Mouse (Mus musculus) embryo, embryonic 10.5 days (tissue): ENCODE measurements around the gene Vamp8.

Experiments
- DNase-seq: peaks from one replicate; pipeline ENCODE4 v3.0.0-alpha.2; 2015; ENCODE audit warnings: low spot score

Gene Vamp8

DNA sequence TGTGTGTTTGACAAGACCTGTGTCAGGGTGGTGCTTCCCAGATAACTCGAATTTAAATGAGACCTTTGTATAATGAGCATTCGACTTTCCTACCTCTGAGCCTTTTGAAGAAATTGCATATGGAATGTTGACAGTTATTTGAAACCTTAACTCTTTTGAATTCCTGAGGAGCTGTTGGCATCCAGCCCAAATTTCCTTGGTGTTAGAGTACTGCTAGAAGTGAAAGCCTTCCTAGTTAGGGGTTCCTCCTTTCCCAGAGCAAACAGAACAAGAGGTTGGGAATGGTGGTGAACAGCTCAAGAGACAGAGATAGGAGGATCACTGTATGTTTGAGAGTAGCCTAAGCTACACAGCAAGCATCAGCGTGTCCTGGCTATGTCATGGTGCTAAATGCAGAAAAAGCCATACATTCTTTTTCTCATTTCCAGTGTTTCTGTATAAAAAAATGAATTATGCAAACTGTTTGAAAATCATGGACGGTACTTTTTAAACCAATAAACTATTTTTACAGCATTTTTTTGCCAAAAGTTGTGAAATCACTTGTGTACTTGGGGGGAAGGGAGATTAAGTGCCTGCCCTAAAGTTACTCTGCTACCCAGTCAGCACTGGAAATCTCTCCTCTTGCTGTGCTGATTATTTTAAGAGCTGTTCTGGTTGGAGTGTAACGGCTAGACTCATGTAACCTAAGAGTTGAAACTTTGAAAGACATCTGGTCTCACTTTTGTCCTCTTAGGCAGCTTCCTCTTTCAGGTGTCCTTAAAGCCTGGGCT is 37.7 kb downstream of the Vamp8 start:
- no peak for DNase-seq

- no peak for DNase-seq
Measured at GRCm38 (mm10) chr6:72350214-72350613, 40.3 kb downstream of the Vamp8 start.

DNA sequence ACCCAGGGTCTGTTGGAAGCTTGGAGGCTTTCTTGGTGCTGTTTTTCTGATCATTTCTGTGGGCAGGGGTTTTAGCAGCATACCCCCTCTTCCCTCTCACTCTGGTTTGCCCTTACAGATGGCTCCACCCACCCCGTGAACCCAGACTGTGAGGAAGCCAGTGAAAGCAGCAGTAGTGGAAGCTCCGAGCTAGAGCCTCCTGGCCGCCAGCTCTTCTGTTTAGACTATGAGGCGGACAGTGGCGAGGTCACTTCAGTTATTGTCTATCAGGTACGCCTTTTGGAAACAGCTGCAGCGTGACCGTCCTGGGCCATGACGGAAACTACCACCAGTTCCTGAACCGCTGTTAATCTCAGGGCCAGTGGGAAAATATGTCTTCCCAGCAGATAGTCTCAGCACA is 42.1 kb downstream of the Vamp8 start:
- no peak for DNase-seq

- peak; percentile 86 for DNase-seq
Measured at GRCm38 (mm10) chr6:72347166-72347941, 43.1 kb downstream of the Vamp8 start, which contains the start of gene 0610030E20Rik. Gene 0610030E20Rik, plus strand, starts transcription at chr6:72347317.

DNA sequence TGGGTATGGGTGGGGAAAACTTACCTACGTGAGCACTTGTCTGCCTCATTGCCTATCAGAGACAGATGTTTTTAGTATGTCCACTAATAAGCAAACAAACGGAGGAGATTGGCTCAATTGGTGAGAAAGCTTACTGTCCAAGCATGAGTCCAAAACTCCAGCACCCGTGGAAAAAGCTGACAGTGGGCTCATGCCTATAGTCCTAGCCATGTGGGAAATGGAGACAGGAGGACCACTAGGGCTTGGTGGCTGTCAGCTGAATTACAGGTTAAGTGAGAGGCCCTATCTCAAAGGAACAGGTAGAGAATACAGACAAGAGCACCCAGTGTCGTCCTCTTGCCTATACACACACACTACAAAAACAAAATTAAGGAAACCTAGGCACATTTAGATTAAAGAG is 44.2 kb downstream of the Vamp8 start:
- no peak for DNase-seq

DNA sequence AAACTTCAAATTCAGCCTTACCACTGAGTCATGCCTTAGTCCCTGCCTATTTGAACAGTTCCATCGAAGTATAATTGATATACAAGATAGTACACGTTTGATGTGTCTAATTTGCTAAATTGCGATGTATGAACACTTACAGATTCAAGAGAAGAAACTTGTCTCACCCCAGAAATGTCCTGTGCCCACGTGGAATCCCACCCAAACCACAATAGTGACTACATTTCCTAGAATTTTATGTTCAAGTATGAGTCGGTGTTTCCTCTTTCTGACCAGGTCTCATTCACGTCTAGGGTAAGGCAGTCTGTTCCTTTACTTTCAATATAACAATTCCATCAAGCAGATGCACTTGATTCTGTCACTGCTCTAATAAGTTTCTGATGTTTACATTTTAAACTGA is 44.9 kb downstream of the Vamp8 start:
- DNase-seq: no peak

DNA sequence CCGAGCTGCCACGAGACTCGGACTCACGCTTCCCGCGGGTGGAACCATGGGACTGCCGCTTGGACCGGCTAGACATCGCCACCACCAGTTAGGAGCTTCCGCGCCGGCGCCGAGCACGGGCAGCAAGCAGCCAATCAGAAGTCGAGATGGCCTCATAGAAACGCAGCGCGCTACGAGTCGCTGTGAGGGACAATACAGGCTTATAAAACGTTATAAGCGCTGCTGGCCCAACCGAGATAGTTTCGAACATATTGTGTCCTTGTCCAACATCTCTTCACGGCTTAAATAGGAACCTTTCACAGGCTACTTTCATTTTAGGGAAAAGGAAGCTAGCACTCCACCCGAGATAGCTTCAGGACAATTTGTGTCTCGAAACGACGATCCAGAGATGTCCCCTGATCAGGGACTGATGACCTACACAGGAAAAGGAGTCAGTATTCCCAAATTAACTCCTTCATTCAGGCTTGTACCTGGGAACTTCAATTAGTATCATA is 45.4 kb downstream of the Vamp8 start, which contains the start of gene Usp39:
Gene Usp39, minus strand, starts transcription at position 111 of the 494 bp plus-strand sequence.
- peak; percentile 97 for DNase-seq

GRCm38 (mm10) chr6:72344396-72345073 is 46.0 kb downstream of the Vamp8 start:
- no peak for DNase-seq

DNA sequence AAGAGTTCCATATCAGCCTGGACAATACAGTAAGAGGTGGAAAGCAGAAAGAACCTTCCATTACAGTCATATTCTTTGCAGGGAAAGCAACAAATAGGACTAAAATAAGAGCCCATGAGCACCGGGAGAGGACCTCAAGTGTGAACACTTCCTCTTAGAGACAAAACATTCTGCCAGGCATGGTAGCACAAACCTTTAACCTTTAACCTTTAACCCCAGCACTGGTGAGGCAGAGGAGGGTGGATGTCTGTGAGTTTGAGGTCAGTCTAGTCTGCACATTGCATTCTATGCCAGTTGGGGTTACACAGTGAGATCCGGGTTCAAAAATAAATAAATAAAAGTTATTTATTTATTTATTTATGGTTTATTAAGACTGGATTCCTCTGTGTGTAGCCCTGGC is 50.0 kb downstream of the Vamp8 start:
- no peak for DNase-seq
